Mouse (Mus musculus) liver, embryonic 13.5 days (tissue): ENCODE measurements around the gene Nps. TPM values are rescaled to one million over a fixed set of nuclear protein-coding genes. Genes with fewer than 3 reads are reported as not detected.
"Not testable (repeated sequence)": the region's sequence is repeated elsewhere in the genome, so short reads cannot be mapped to it uniquely, and the experiment has no call there.

Experiments used
- ATAC-seq: fragments of 200-750 bp; cut with Nextera tagmentation; 2 replicates; pipeline ENCODE4 v1.8.0; 2017; ENCODE audit warnings: low read depth, mild to moderate bottlenecking, moderate number of reproducible peaks, moderate library complexity
- DNase-seq: peaks from one replicate; pipeline ENCODE4 v3.0.0; 2022
- H3K27ac ChIP-seq: fragments of 300-500 bp; sonication (generic); 2 replicates; pipeline ENCODE4 v1.5.1; 2015; ENCODE audit warnings: moderate library complexity, mild to moderate bottlenecking, inconsistent platforms
- H3K27me3 ChIP-seq: fragments of 300-500 bp; sonication (generic); 2 replicates; pipeline ENCODE4 v1.6.1; 2015; ENCODE audit warnings: mild to moderate bottlenecking, inconsistent platforms
- H3K36me3 ChIP-seq: fragments of 300-500 bp; sonication (generic); 2 replicates; pipeline ENCODE4 v1.6.1; 2015; ENCODE audit warnings: mild to moderate bottlenecking, inconsistent platforms
- H3K4me1 ChIP-seq: fragments of 300-500 bp; sonication (generic); replicated peaks from 2 replicates; pipeline ENCODE4 v1.6.1; 2015; ENCODE audit warnings: inconsistent platforms
- H3K4me2 ChIP-seq: fragments of 300-500 bp; sonication (generic); 2 replicates; pipeline ENCODE4 v1.6.1; 2015; ENCODE audit warnings: inconsistent platforms, mild to moderate bottlenecking, moderate library complexity
- H3K4me3 ChIP-seq: fragments of 300-500 bp; sonication (generic); replicated peaks from 2 replicates; pipeline ENCODE4 v1.5.1; 2015; ENCODE audit warnings: mild to moderate bottlenecking, inconsistent platforms
- H3K9ac ChIP-seq: fragments of 300-500 bp; sonication (generic); 2 replicates; pipeline ENCODE4 v1.6.1; 2015; ENCODE audit warnings: mild to moderate bottlenecking, inconsistent platforms
- H3K9me3 ChIP-seq: fragments of 300-500 bp; sonication (generic); replicated peaks from 2 replicates; pipeline ENCODE4 v1.6.1; 2016; ENCODE audit warnings: inconsistent platforms
- WGBS: fragments of 180-500 bp; shearing (Covaris S2); methylation state at CpG from one replicate; pipeline ENCODE4 v1.1.7; 2015; ENCODE audit not compliant: insufficient replicate concordance; 5-methylcytosine and 5-hydroxymethylcytosine counted together
- polyA plus RNA-seq: library from polyadenylated mRNA; unstranded; fragments of >200 nt; fragmentation: Nextera tagmentation; extraction: Ambion mirVana; gene quantifications from 2 replicates; pipeline ENCODE4 v1.2.1, GENCODE M21; 2015

Nps gene
- not detected in 2 replicates for polyA plus RNA-seq

- H3K9ac ChIP-seq, H3K27ac ChIP-seq, H3K4me3 ChIP-seq, ATAC-seq, DNase-seq, H3K9me3 ChIP-seq, H3K36me3 ChIP-seq, H3K4me1 ChIP-seq, H3K27me3 ChIP-seq, H3K4me2 ChIP-seq: not testable (repeated sequence)
- 68% methylated on average over 19 of the region's 19 CpGs for WGBS
Measured at GRCm38 (mm10) chr7:135258053-135258753, at the start of gene Nps. Gene Nps, plus strand, starts transcription at chr7:135258703.

GRCm38 (mm10) chr7:135208947-135209567 lies 49.4 kb upstream of the Nps start:
- Histone ChIP-seq H3K27me3 (no peaks in the 10 kb centered on the region), H3K9ac (no peak overlapping the region), H3K9me3 (no peaks in the 10 kb centered on the region), H3K4me1 (no peaks in the 10 kb centered on the region), H3K4me3 (no peak overlapping the region), H3K27ac (no peak overlapping the region), H3K4me2 (no peak overlapping the region), H3K36me3 (no peaks in the 10 kb centered on the region)
- DNase-seq (no peak), ATAC-seq (no peak)
- 58% methylated on average over 6 of the region's 6 CpGs for WGBS

GRCm38 (mm10) chr7:135210296-135210695 lies 48.2 kb upstream of the Nps start:
- no peak overlapping the region for H3K27ac ChIP-seq
- H3K9me3 ChIP-seq, result no peaks in the 10 kb centered on the region
- H3K4me1 ChIP-seq, result no peaks in the 10 kb centered on the region
- no peaks in the 10 kb centered on the region for H3K36me3 ChIP-seq
- no peaks in the 10 kb centered on the region for H3K27me3 ChIP-seq
- no peak overlapping the region for H3K4me3 ChIP-seq
- H3K4me2 ChIP-seq, result no peak overlapping the region
- no peak overlapping the region for H3K9ac ChIP-seq
- ATAC-seq (no peak), DNase-seq (no peak)

- H3K27ac ChIP-seq, result no peak overlapping the region
- no peak overlapping the region for H3K4me2 ChIP-seq
- H3K27me3 ChIP-seq, result no peaks in the 10 kb centered on the region
- 52% methylated on average over 2 of the region's 2 CpGs for WGBS
- no peaks in the 10 kb centered on the region for H3K4me1 ChIP-seq
- H3K9me3 ChIP-seq, result no peaks in the 10 kb centered on the region
- DNase-seq (no peak), ATAC-seq (no peak)
- H3K4me3 ChIP-seq, result no peak overlapping the region
- H3K9ac ChIP-seq, result no peak overlapping the region
- H3K36me3 ChIP-seq, result no peaks in the 10 kb centered on the region
Measured at GRCm38 (mm10) chr7:135210831-135211230, 47.7 kb upstream of the Nps start.

- Histone ChIP-seq H3K27me3 (no peaks in the 10 kb centered on the region), H3K4me1 (no peaks in the 10 kb centered on the region), H3K4me3 (no peak overlapping the region), H3K27ac (no peak overlapping the region), H3K9ac (no peak overlapping the region), H3K9me3 (no peaks in the 10 kb centered on the region), H3K36me3 (no peaks in the 10 kb centered on the region), H3K4me2 (no peak overlapping the region)
- 36% methylated on average over 2 of the region's 2 CpGs for WGBS
- no peak for ATAC-seq
- DNase-seq, result no peak
Measured at GRCm38 (mm10) chr7:135212505-135212904, 46.0 kb upstream of the Nps start.

GRCm38 (mm10) chr7:135221475-135221874 lies 37.0 kb upstream of the Nps start:
- ATAC-seq (no peak), DNase-seq (no peak)
- H3K4me2 ChIP-seq, result no peak overlapping the region
- no peaks in the 10 kb centered on the region for H3K27me3 ChIP-seq
- H3K4me3 ChIP-seq, result no peak overlapping the region
- H3K27ac ChIP-seq, result no peak overlapping the region
- H3K4me1 ChIP-seq, result no peaks in the 10 kb centered on the region
- H3K36me3 ChIP-seq, result no peaks in the 10 kb centered on the region
- no peaks in the 10 kb centered on the region for H3K9me3 ChIP-seq
- WGBS, result 55% methylated on average over 2 of the region's 2 CpGs
- no peak overlapping the region for H3K9ac ChIP-seq

GRCm38 (mm10) chr7:135226021-135226420 lies 32.5 kb upstream of the Nps start:
- ATAC-seq (no peak), DNase-seq (no peak)
- WGBS, result 64% methylated on average over 5 of the region's 5 CpGs
- H3K27me3 ChIP-seq, result no peaks in the 10 kb centered on the region
- H3K4me3 ChIP-seq, result no peak overlapping the region
- H3K36me3 ChIP-seq, result no peaks in the 10 kb centered on the region
- no peak overlapping the region for H3K9ac ChIP-seq
- H3K4me2 ChIP-seq, result no peak overlapping the region
- no peak overlapping the region for H3K27ac ChIP-seq
- no peaks in the 10 kb centered on the region for H3K9me3 ChIP-seq
- no peaks in the 10 kb centered on the region for H3K4me1 ChIP-seq

GRCm38 (mm10) chr7:135237152-135237551 lies 21.4 kb upstream of the Nps start:
- DNase-seq (no peak), ATAC-seq (no peak)
- Histone ChIP-seq H3K27ac (no peak overlapping the region), H3K4me2 (no peak overlapping the region), H3K9me3 (no peaks in the 10 kb centered on the region), H3K9ac (no peak overlapping the region), H3K36me3 (no peaks in the 10 kb centered on the region), H3K27me3 (no peaks in the 10 kb centered on the region), H3K4me3 (no peak overlapping the region), H3K4me1 (no peaks in the 10 kb centered on the region)
- WGBS, result 55% methylated on average over 3 of the region's 3 CpGs

- H3K9ac ChIP-seq, result no peak overlapping the region
- H3K4me3 ChIP-seq, result no peak overlapping the region
- H3K27ac ChIP-seq, result no peak overlapping the region
- H3K27me3 ChIP-seq, result no peaks in the 10 kb centered on the region
- no peaks in the 10 kb centered on the region for H3K36me3 ChIP-seq
- no peak overlapping the region for H3K4me2 ChIP-seq
- H3K9me3 ChIP-seq, result no peaks in the 10 kb centered on the region
- no peak for DNase-seq
- no peaks in the 10 kb centered on the region for H3K4me1 ChIP-seq
- ATAC-seq, result no peak
- 49% methylated on average over 4 of the region's 4 CpGs for WGBS
Measured at GRCm38 (mm10) chr7:135239441-135239840, 19.1 kb upstream of the Nps start.

GRCm38 (mm10) chr7:135240006-135240405 lies 18.5 kb upstream of the Nps start:
- ATAC-seq (no peak), DNase-seq (no peak)
- no peak overlapping the region for H3K27ac ChIP-seq
- H3K36me3 ChIP-seq, result no peaks in the 10 kb centered on the region
- no peaks in the 10 kb centered on the region for H3K4me1 ChIP-seq
- no peaks in the 10 kb centered on the region for H3K9me3 ChIP-seq
- no peak overlapping the region for H3K4me2 ChIP-seq
- no peaks in the 10 kb centered on the region for H3K27me3 ChIP-seq
- no peak overlapping the region for H3K9ac ChIP-seq
- WGBS, result 66% methylated on average over 6 of the region's 6 CpGs
- no peak overlapping the region for H3K4me3 ChIP-seq

GRCm38 (mm10) chr7:135240636-135241035 lies 17.9 kb upstream of the Nps start:
- Histone ChIP-seq H3K4me2 (no peak overlapping the region), H3K27me3 (no peaks in the 10 kb centered on the region), H3K27ac (no peak overlapping the region), H3K4me3 (no peak overlapping the region), H3K36me3 (no peaks in the 10 kb centered on the region), H3K9ac (no peak overlapping the region), H3K4me1 (no peaks in the 10 kb centered on the region), H3K9me3 (no peaks in the 10 kb centered on the region)
- ATAC-seq, result no peak
- 50% methylated on average over 2 of the region's 2 CpGs for WGBS
- no peak for DNase-seq
